Mouse (Mus musculus) lung, embryonic 14.5 days (tissue): ENCODE results near the gene Papss2. TPM values are rescaled to one million over a fixed set of nuclear protein-coding genes. Genes with fewer than 3 reads are reported as not detected.

Source experiments
- ATAC-seq: fragments of 200-750 bp; cut with Nextera tagmentation; 2 replicates; pipeline ENCODE4 v1.8.0; 2017; ENCODE audit warnings: mild to moderate bottlenecking, moderate TSS enrichment, moderate library complexity; ENCODE audit not compliant: insufficient read depth
- DNase-seq: peaks from one replicate; pipeline ENCODE4 v3.0.0-alpha.2; 2015
- H3K27ac ChIP-seq: fragments of 300-500 bp; sonication (generic); 2 replicates; pipeline ENCODE4 v1.5.1; 2014; ENCODE audit warnings: low read depth, mild to moderate bottlenecking, moderate library complexity
- H3K27me3 ChIP-seq: fragments of 300-500 bp; sonication (generic); 2 replicates; pipeline ENCODE4 v1.6.1; 2014; ENCODE audit warnings: low read length, control low read depth; ENCODE audit not compliant: insufficient read depth
- H3K36me3 ChIP-seq: fragments of 300-500 bp; sonication (generic); 2 replicates; pipeline ENCODE4 v1.6.1; 2014; ENCODE audit warnings: control low read depth; ENCODE audit not compliant: insufficient read depth
- H3K4me1 ChIP-seq: fragments of 300-500 bp; sonication (generic); 2 replicates; pipeline ENCODE4 v1.6.1; 2014; ENCODE audit warnings: antibody characterized with exemption, control low read depth; ENCODE audit not compliant: insufficient read depth
- H3K4me2 ChIP-seq: fragments of 300-500 bp; sonication (generic); 2 replicates; pipeline ENCODE4 v1.6.1; 2014; ENCODE audit warnings: mild to moderate bottlenecking
- H3K4me3 ChIP-seq: fragments of 300-500 bp; sonication (generic); 2 replicates; pipeline ENCODE4 v1.5.1; 2014; ENCODE audit warnings: low read depth, low read length
- H3K9ac ChIP-seq: fragments of 300-500 bp; sonication (generic); 2 replicates; pipeline ENCODE4 v1.6.1; 2014
- H3K9me3 ChIP-seq: fragments of 300-500 bp; sonication (generic); 2 replicates; pipeline ENCODE4 v1.6.1; 2016; ENCODE audit warnings: low read depth, low read length, control low read depth
- CTCF ChIP-seq: IDR thresholded peaks from 2 replicates; pipeline ENCODE4 v1.5.1; 2016; ENCODE audit warnings: antibody characterized with exemption, low read depth
- WGBS: fragments of 180-500 bp; shearing (Covaris S2); extraction: QIAGEN DNeasy Blood & Tissue Kit; methylation state at CpG from one replicate; pipeline ENCODE4 v1.1.7; 2014; 5-methylcytosine and 5-hydroxymethylcytosine counted together
- polyA plus RNA-seq: library from polyadenylated mRNA; unstranded; fragments of >200 nt; fragmentation: Nextera tagmentation; extraction: Ambion mirVana; gene quantifications from 2 replicates; pipeline ENCODE4 v1.2.1, GENCODE M21; 2014

Papss2 gene
- polyA plus RNA-seq, 1 experiment from 2014 or later = 3.4 TPM

GRCm38 (mm10) chr19:32573259-32573658 lies 22.3 kb upstream of the Papss2 start:
- H3K4me3 ChIP-seq = no peak overlapping the region

GRCm38 (mm10) chr19:32574846-32575245 lies 20.7 kb upstream of the Papss2 start:
- no peak overlapping the region for H3K4me3 ChIP-seq
- no peaks in the 10 kb centered on the region for H3K9me3 ChIP-seq
- 67% methylated on average over 3 of the region's 3 CpGs for WGBS
- no peak for ATAC-seq
- H3K9ac ChIP-seq = no peak overlapping the region
- H3K36me3 ChIP-seq = no peaks in the 10 kb centered on the region
- H3K27ac ChIP-seq = no peak overlapping the region
- H3K27me3 ChIP-seq = no peaks in the 10 kb centered on the region
- DNase-seq = no peak
- no peak overlapping the region for H3K4me2 ChIP-seq
- TF ChIP-seq CTCF = no peak
- no peaks in the 10 kb centered on the region for H3K4me1 ChIP-seq

More at GRCm38 (mm10) chr19:32573259-32573658, 22.3 kb upstream of the Papss2 start:
- WGBS = 72% methylated on average over 6 of the region's 6 CpGs
- H3K4me1 ChIP-seq = no peaks in the 10 kb centered on the region
- ATAC-seq = no peak
- H3K36me3 ChIP-seq = no peaks in the 10 kb centered on the region
- no peak for TF ChIP-seq CTCF
- DNase-seq = no peak
- H3K4me2 ChIP-seq = no peak overlapping the region
- no peaks in the 10 kb centered on the region for H3K9me3 ChIP-seq
- no peak overlapping the region for H3K27ac ChIP-seq
- no peaks in the 10 kb centered on the region for H3K27me3 ChIP-seq
- no peak overlapping the region for H3K9ac ChIP-seq

- H3K9me3 ChIP-seq = no peaks in the 10 kb centered on the region
- 39% methylated on average over 1 of the region's 1 CpGs for WGBS
- TF ChIP-seq CTCF = no peak
- no peak for ATAC-seq
- peak; percentile 52 for DNase-seq
- H3K4me1 ChIP-seq = no peaks in the 10 kb centered on the region
- no peaks in the 10 kb centered on the region for H3K36me3 ChIP-seq
- no peak overlapping the region for H3K9ac ChIP-seq
- H3K4me3 ChIP-seq = no peak overlapping the region
- no peaks in the 10 kb centered on the region for H3K27me3 ChIP-seq
- H3K27ac ChIP-seq = no peak overlapping the region
- H3K4me2 ChIP-seq = no peak overlapping the region
Observed at GRCm38 (mm10) chr19:32577749-32578148, 17.8 kb upstream of the Papss2 start.

GRCm38 (mm10) chr19:32583091-32583766 lies 12.4 kb upstream of the Papss2 start:
- Histone ChIP-seq H3K4me2 (no peak overlapping the region), H3K4me3 (no peak overlapping the region), H3K4me1 (no peaks in the 10 kb centered on the region), H3K36me3 (no peaks in the 10 kb centered on the region), H3K9ac (no peak overlapping the region), H3K27me3 (no peaks in the 10 kb centered on the region), H3K27ac (no peak overlapping the region), H3K9me3 (no peaks in the 10 kb centered on the region)
- no peak for TF ChIP-seq CTCF
- no peak for DNase-seq
- WGBS = 74% methylated on average over 4 of the region's 4 CpGs
- no peak for ATAC-seq

- Histone ChIP-seq H3K9me3 (no peaks in the 10 kb centered on the region), H3K27ac (no peak overlapping the region), H3K36me3 (no peaks in the 10 kb centered on the region), H3K9ac (no peak overlapping the region), H3K4me2 (no peak overlapping the region), H3K4me3 (no peak overlapping the region), H3K27me3 (no peaks in the 10 kb centered on the region), H3K4me1 (no peaks in the 10 kb centered on the region)
- TF ChIP-seq CTCF = no peak
- ATAC-seq (no peak), DNase-seq (no peak)
- 53% methylated on average over 6 of the region's 6 CpGs for WGBS
Observed at GRCm38 (mm10) chr19:32587727-32588126, 7.9 kb upstream of the Papss2 start.

- DNase-seq = no peak
- Histone ChIP-seq H3K9me3 (no peaks in the 10 kb centered on the region), H3K4me2 (no peak overlapping the region), H3K27me3 (peaks cover 13% of the 10 kb centered on the region; the same call in 1 of the 2 replicates), H3K4me1 (no peaks in the 10 kb centered on the region), H3K4me3 (no peak overlapping the region), H3K27ac (no peak overlapping the region), H3K9ac (no peak overlapping the region), H3K36me3 (no peaks in the 10 kb centered on the region)
- 88% methylated on average over 7 of the region's 7 CpGs for WGBS
- TF ChIP-seq CTCF = no peak
- ATAC-seq = no peak
Observed at GRCm38 (mm10) chr19:32592749-32593148, 2.8 kb upstream of the Papss2 start.

GRCm38 (mm10) chr19:32593870-32594269 lies 1.7 kb upstream of the Papss2 start:
- DNase-seq (peak; percentile 35), ATAC-seq (no peak)
- no peaks in the 10 kb centered on the region for H3K4me1 ChIP-seq
- peaks cover 13% of the 10 kb centered on the region; the same call in 1 of the 2 replicates for H3K27me3 ChIP-seq
- H3K4me2 ChIP-seq = no peak overlapping the region
- TF ChIP-seq CTCF = peak; percentile 48
- H3K4me3 ChIP-seq = no peak overlapping the region
- H3K9me3 ChIP-seq = no peaks in the 10 kb centered on the region
- H3K27ac ChIP-seq = no peak overlapping the region
- no peaks in the 10 kb centered on the region for H3K36me3 ChIP-seq
- 76% methylated on average over 5 of the region's 5 CpGs for WGBS
- no peak overlapping the region for H3K9ac ChIP-seq
